Mouse (Mus musculus) cerebellum, adult 2 months (tissue): Measurements from ENCODE around the gene Rab5b.
"Not testable (repeated sequence)": the region's sequence is repeated elsewhere in the genome, so short reads cannot be mapped to it uniquely, and the experiment has no call there.

Experiments used
- CTCF ChIP-seq: fragments of 200-500 bp; IDR thresholded peaks from 2 replicates; pipeline ENCODE4 v1.5.1; 2011; ENCODE audit warnings: low read depth, mild to moderate bottlenecking, control low read depth, low read length, moderate library complexity, borderline replicate concordance; ENCODE audit not compliant: insufficient read depth
- POLR2A ChIP-seq: fragments of 200-500 bp; IDR thresholded peaks from 2 replicates; pipeline ENCODE4 v1.6.1; 2011; ENCODE audit warnings: low read length, control low read depth, borderline replicate concordance; ENCODE audit not compliant: insufficient read depth

- TF ChIP-seq CTCF, POLR2A: not testable (repeated sequence)
Observed at GRCm38 (mm10) chr10:128725466-128725865, 29.4 kb upstream of the Rab5b start.
